Mouse (Mus musculus): ENCODE results near the gene Atp5h.
A peak's percentile ranks its signal among the peaks of the same experiment; 100 is the strongest.

GRCm38 (mm10) chr11:115398085-115398484 is 21.7 kb downstream of the Atp5h start:
- TF ChIP-seq CTCF (IDR thresholded peaks at IDR 0.05; ENCODE audit: control insufficient read depth, insufficient read depth, insufficient read length) (no peak), MYOD1 (IDR thresholded peaks at IDR 0.05; ENCODE audit: control insufficient read depth, insufficient read length, low read depth) (no peak), MAX (IDR thresholded peaks at IDR 0.05) (no peak), CEBPB (IDR thresholded peaks at IDR 0.05; ENCODE audit: low read depth) (peak; percentile 41), USF1 (IDR thresholded peaks at IDR 0.05; ENCODE audit: low read depth) (no peak), MYOG (IDR thresholded peaks at IDR 0.05; ENCODE audit: control insufficient read depth, extremely low read depth, insufficient read length) (no peak)
